Mouse (Mus musculus): ENCODE data around the gene Myl12a. TPM values are rescaled to one million over a fixed set of nuclear protein-coding genes. Genes with fewer than 3 reads are reported as not detected.

Gene Myl12a
- total RNA-seq, 4 experiments from 2014 or later: 878 to 1,206 (median 1,167) TPM

Other genes with a start within 250 kb of the Myl12a start
- gene Tgif1, start 149.3 kb downstream of the Myl12a start, total RNA-seq (2022): 1 to 10 TPM; 2.8 to 4.8 (median 3.9) TPM
- gene Myom1, start 245 bp downstream of the Myl12a start, total RNA-seq (2022): 1,000 to 10,000 TPM; 1,005 to 1,153 (median 1,086) TPM
- gene Lpin2, start 179.7 kb upstream of the Myl12a start, total RNA-seq (2022): 10 to 100 TPM in 1 of 4 experiments, 1 to 10 TPM in 3; 7.4 to 11.1 (median 10.0) TPM